Mouse (Mus musculus) CD4-positive, CD25-positive, alpha-beta regulatory T cell (primary cell): ENCODE results near the gene Ar. TPM values are rescaled to one million over a fixed set of nuclear protein-coding genes. Genes with fewer than 3 reads are reported as not detected.

ENCODE experiments used
- polyA plus RNA-seq: library from polyadenylated mRNA; unstranded; fragments of 100-300 nt; shearing (Covaris generic); gene quantifications from one replicate; pipeline ENCODE4 v1.2.1, GENCODE M21; 2017

The Ar gene
- 0.57 TPM for polyA plus RNA-seq

GRCm38 (mm10) chrX:98148531-98149342 lies at the start of gene Ar:
Gene Ar, plus strand, starts transcription at chrX:98148769.

